Mouse (Mus musculus) right cerebral cortex, postnatal 4 days (tissue): ENCODE data around the gene Apol8.
"Not testable (repeated sequence)": the region's sequence is repeated elsewhere in the genome, so short reads cannot be mapped to it uniquely, and the experiment has no call there.

Experiments used
- DNase-seq: peaks from one replicate; pipeline ENCODE4 v3.0.0-alpha.2; 2022

The Apol8 gene

GRCm38 (mm10) chr15:77748414-77748813, 8.4 kb downstream of the Apol8 start:
- no peak for DNase-seq

GRCm38 (mm10) chr15:77746326-77746725, 10.5 kb downstream of the Apol8 start:
- no peak for DNase-seq

GRCm38 (mm10) chr15:77745081-77745480, 11.7 kb downstream of the Apol8 start:
- no peak for DNase-seq

GRCm38 (mm10) chr15:77744632-77745031, 12.2 kb downstream of the Apol8 start:
- DNase-seq = no peak

GRCm38 (mm10) chr15:77741556-77741955, 15.2 kb downstream of the Apol8 start:
- DNase-seq = not testable (repeated sequence)

GRCm38 (mm10) chr15:77740511-77741297, 16.1 kb downstream of the Apol8 start:
- no peak for DNase-seq

- not testable (repeated sequence) for DNase-seq
Observed at GRCm38 (mm10) chr15:77733903-77734302, 22.9 kb downstream of the Apol8 start.

GRCm38 (mm10) chr15:77733380-77733779, 23.4 kb downstream of the Apol8 start:
- not testable (repeated sequence) for DNase-seq

GRCm38 (mm10) chr15:77732851-77733250, 24.0 kb downstream of the Apol8 start:
- DNase-seq = not testable (repeated sequence)

- DNase-seq = no peak
Observed at GRCm38 (mm10) chr15:77731605-77732004, 25.2 kb downstream of the Apol8 start.

- DNase-seq = not testable (repeated sequence)
Observed at GRCm38 (mm10) chr15:77728739-77729138, 28.1 kb downstream of the Apol8 start, which contains the start of gene Apol9b. TSS of gene Apol9b (plus strand) at chr15:77729039.

- DNase-seq = not testable (repeated sequence)
Observed at GRCm38 (mm10) chr15:77727745-77728144, 29.1 kb downstream of the Apol8 start.

- DNase-seq = not testable (repeated sequence)
Observed at GRCm38 (mm10) chr15:77727139-77727538, 29.7 kb downstream of the Apol8 start.

- DNase-seq = not testable (repeated sequence)
Observed at GRCm38 (mm10) chr15:77725393-77726020, 31.3 kb downstream of the Apol8 start.

GRCm38 (mm10) chr15:77724208-77724911, 32.4 kb downstream of the Apol8 start:
- DNase-seq = not testable (repeated sequence)

GRCm38 (mm10) chr15:77721509-77721908, 35.3 kb downstream of the Apol8 start:
- DNase-seq = not testable (repeated sequence)

GRCm38 (mm10) chr15:77718240-77718639, 38.6 kb downstream of the Apol8 start:
- not testable (repeated sequence) for DNase-seq

- not testable (repeated sequence) for DNase-seq
Observed at GRCm38 (mm10) chr15:77708936-77709335, 47.9 kb downstream of the Apol8 start.

- not testable (repeated sequence) for DNase-seq
Observed at GRCm38 (mm10) chr15:77705306-77705705, 51.5 kb downstream of the Apol8 start.

GRCm38 (mm10) chr15:77698656-77699055, 58.1 kb downstream of the Apol8 start, which contains the start of gene Apol7e:
TSS of gene Apol7e (plus strand) at chr15:77698857.
- not testable (repeated sequence) for DNase-seq
